Mouse (Mus musculus) macrophage (primary cell): ENCODE measurements around the gene Pdzd8. TPM values are rescaled to one million over a fixed set of nuclear protein-coding genes. Genes with fewer than 3 reads are reported as not detected.

Experiments
- H3K27ac ChIP-seq: fragments of 350-480 bp; formaldehyde crosslinking; 2 replicates; pipeline ENCODE4 v1.9.0; 2021
- H3K36me3 ChIP-seq: fragments of 350-480 bp; formaldehyde crosslinking; 2 replicates; pipeline ENCODE4 v1.9.0; 2021; ENCODE audit errors: inconsistent target
- H3K4me3 ChIP-seq: fragments of 350-480 bp; formaldehyde crosslinking; 2 replicates; pipeline ENCODE4 v1.9.0; 2021; ENCODE audit errors: inconsistent target
- H3K79me2 ChIP-seq: fragments of 350-480 bp; formaldehyde crosslinking; 2 replicates; pipeline ENCODE4 v1.9.0; 2021; ENCODE audit errors: inconsistent target
- WGBS: methylation state at CpG from one replicate; pipeline ENCODE4 v1.1.7; 2026; ENCODE audit warnings: inconsistent platforms; ENCODE audit not compliant: missing documents; 5-methylcytosine and 5-hydroxymethylcytosine counted together
- polyA plus RNA-seq: library from polyadenylated mRNA; stranded (reverse); fragments of 250-400 nt; gene quantifications from 3 replicates; pipeline ENCODE4 v1.2.4, GENCODE M21; 2018; ENCODE audit warnings: inconsistent platforms

The Pdzd8 gene
- polyA plus RNA-seq, 1 experiment from 2014 or later, result 16.4 TPM

DNA sequence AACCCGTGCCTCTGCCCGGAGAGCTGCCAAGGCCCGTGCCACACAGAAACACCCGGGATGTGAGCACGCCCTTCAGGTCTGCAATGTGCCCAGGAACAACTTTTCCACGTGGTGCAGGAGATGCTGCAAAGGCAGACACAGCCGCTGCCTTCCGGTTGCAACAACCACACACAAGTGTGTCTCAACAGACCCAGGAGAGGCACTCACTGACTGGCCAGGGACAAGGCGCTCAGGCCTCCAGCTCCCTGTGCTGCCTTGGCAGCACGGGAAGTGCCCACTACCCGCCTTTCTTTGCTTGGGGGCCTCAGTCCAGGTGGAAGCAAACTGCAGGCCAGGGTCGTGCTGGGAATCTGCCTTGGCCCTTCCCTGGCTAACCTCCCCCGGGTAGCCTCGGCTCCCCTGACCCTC is 1.3 kb downstream of the Pdzd8 start:
- peaks cover 56% of the 10 kb centered on the region for H3K79me2 ChIP-seq
- H3K4me3 ChIP-seq, result peak overlapping the region; percentile 53
- under 1% methylated on average over 14 of the region's 14 CpGs for WGBS
- H3K36me3 ChIP-seq, result no peaks in the 10 kb centered on the region
- H3K27ac ChIP-seq, result no peak overlapping the region

DNA sequence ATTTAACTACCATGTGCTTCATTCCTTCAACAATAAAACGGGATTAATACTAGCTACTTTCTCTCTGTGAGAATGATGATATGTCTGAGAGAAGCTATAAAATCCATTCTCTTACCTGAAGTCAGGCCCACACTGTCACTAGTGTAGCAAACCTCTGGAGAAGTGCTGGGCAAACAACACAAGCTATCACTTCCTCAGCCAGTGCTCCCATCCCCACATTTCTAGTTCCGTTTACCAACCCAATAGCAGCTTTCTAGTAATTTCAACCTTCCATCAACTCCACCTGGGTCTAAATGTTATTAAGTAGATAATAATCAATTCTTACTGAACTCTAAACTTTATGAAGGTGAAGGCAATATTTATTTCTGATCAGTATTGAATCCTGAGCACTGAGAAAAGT is 2.6 kb downstream of the Pdzd8 start:
- no peak overlapping the region for H3K27ac ChIP-seq
- WGBS, result 33% methylated on average over 2 of the region's 2 CpGs
- H3K4me3 ChIP-seq, result no peak overlapping the region

DNA sequence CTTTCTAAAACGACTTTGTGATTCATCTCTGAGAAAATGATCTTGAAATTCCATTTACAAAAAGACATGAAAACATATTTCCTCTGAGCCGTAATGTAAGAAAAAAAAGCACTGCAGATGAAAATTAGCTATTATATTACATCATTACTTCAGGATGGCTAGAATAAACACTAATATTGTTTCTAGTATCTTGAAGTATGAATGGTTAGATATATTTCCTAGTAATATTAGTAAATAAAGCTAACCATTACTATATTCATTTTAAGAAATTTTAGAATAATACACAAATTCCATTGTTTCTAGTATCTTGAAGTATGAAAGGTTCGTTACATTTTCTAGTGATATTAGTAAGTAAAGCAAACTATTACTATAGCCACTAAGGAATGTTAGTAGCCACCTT is 5.7 kb downstream of the Pdzd8 start:
- Histone ChIP-seq H3K27ac (no peak overlapping the region), H3K36me3 (no peaks in the 10 kb centered on the region), H3K79me2 (peaks cover 100% of the 10 kb centered on the region), H3K4me3 (no peak overlapping the region)
- 88% methylated on average over 2 of the region's 3 CpGs for WGBS

More for the DNA sequence above, 2.6 kb downstream of the Pdzd8 start:
- Histone ChIP-seq H3K79me2 (peaks cover 69% of the 10 kb centered on the region), H3K36me3 (no peaks in the 10 kb centered on the region)

DNA sequence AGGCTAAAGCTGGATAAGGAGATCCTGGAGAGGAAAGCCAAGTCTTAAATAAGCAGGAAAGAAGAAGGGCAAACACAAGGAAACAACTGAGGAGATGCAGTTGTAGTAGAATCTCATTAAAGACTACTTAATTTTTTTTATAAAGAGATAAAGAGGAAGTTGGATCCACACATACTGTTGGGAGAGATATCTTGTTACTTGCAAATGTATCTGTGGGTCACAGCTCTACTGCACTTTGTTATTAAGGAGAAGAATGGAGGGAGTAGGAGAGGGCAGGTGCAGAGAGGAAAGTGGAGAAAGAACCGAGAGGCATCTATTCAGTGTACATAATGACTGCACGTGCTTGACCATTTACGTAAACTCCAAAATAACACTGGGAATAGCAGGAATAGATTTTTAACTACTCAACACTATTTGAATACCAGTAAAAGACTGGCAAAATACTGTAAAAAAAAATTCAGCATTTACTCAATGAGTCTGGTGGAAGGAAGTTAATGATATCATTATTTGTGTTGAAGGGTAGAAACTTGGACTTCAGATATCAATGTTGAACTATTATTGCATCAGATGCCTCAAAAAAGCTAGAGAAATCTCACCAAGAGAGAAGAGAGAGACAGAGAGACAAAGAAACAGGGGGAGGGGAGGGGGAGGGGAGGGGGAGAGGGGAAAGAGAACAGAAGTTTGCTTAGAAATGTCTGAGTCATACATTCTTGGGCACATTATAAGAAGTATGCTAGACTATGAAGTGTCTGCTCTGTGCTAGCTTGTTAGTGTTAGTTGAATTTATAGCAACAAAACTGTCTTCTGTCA is 7.5 kb downstream of the Pdzd8 start:
- Histone ChIP-seq H3K27ac (peak overlapping the region; percentile 7; the same call in 1 of the 2 replicates), H3K4me3 (no peak overlapping the region), H3K79me2 (peaks cover 100% of the 10 kb centered on the region), H3K36me3 (no peaks in the 10 kb centered on the region)
- 87% methylated on average over 3 of the region's 3 CpGs for WGBS

DNA sequence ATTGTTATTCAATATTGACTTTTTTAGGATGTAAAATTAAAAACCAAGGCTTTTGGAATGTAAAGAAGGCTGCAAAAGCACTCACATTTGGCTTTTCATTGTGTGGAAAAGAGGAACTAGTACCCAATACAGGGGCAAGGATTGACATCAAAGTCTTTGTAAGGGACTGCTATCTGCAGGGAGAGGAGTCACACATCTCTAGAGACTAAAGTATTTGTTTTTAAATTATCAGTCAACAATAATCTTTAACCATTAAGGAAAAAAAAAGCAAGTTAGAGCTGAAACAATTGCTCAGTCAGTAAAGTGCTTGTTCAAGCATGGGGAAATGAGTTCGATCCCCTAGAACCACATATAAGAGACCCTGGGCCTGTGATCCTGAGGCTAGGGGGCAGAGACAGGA is 8.9 kb downstream of the Pdzd8 start:
- no peaks in the 10 kb centered on the region for H3K36me3 ChIP-seq
- no peak overlapping the region for H3K27ac ChIP-seq
- WGBS, result 100% methylated on average over 1 of the region's 1 CpGs
- H3K4me3 ChIP-seq, result no peak overlapping the region
- peaks cover 100% of the 10 kb centered on the region for H3K79me2 ChIP-seq

DNA sequence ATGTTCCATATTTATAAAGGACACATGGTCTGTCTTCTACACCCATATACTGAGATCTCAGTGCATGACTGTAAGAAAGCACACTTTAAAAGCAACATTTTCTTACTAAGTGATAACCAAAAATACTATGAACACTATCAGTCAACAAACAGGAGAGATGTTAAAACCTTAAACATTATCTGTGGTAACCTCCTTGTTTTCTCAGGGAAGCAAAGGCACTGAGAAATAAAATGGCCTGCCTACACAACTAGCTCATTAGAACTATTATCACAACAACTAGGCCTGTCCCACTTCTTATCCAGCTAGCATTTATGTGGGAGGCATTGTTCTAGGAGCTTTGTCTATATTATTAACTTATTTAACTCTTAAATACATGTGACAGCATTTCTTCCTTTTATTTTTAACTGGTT is 14.8 kb downstream of the Pdzd8 start:
- Histone ChIP-seq H3K79me2 (peaks cover 99% of the 10 kb centered on the region), H3K27ac (no peak overlapping the region), H3K4me3 (no peak overlapping the region), H3K36me3 (no peaks in the 10 kb centered on the region)

DNA sequence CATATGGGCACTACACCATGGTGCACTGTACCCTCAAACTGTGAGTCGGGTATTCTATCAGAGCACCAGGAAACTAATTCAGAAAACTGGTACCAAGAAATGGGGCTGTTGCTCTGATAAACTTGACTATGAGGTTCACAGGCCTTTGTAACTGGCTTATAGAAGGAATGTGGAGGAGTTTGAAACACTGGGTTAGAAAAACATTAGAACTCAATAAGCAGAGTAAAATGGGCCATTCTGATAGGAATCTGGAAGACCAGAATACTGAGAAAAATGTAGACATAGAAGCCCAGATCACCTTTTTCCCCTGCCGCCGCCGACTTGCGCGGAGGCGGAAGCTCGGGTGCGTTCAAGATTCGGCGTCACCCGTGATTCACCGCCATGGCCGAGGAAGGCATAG is 23.6 kb downstream of the Pdzd8 start, which contains the start of gene Rps12-ps3:
Gene Rps12-ps3 (plus strand): TSS at position 301 of the 400 bp plus-strand sequence.
- peaks cover 84% of the 10 kb centered on the region; the same call in 1 of the 2 replicates for H3K79me2 ChIP-seq
- no peaks in the 10 kb centered on the region for H3K36me3 ChIP-seq
- no peak within 1 kb of the TSS for H3K27ac ChIP-seq
- no peak within 1 kb of the TSS for H3K4me3 ChIP-seq
- 100% methylated on average over 1 of the region's 14 CpGs for WGBS

DNA sequence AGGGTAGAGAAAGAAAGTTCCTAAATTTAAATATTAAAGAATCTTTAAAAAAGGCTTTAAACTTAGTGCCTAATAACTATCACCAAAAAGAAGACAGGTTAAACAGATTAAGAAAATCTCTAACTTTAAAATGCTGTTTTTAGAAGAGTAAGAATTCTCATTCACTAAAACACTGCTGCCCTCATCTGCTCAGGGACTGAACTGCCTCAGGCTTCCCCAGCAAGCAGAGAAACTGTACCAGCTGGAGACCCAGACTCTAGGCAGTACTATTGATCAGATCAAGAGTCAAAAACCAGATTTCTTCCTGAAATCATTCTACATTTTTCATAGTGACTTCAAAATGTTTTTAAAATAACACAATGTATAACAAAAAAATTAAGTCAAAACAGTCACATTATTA is 29.0 kb downstream of the Pdzd8 start:
- H3K27ac ChIP-seq, result no peak overlapping the region
- no peak overlapping the region for H3K4me3 ChIP-seq
- no peaks in the 10 kb centered on the region for H3K36me3 ChIP-seq
- H3K79me2 ChIP-seq, result peaks cover 57% of the 10 kb centered on the region; the same call in 1 of the 2 replicates

DNA sequence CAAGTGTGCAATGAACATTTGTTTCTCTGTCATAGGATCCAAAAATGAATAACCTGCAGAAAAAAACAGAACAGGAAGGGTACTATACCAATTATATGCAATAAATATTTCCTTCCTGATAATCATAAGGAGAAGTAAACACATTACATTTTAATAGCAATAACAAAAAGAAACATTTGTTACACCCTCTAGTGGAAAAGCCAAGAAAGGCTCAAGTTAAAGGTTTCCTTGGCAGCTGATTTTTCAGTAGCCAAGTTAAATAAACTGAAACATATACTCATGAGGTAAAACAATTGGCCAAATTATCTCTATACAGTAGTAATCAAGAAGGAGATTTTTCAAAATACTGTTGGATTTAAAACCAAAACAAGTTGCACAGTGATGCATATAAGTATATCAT is 30.3 kb downstream of the Pdzd8 start:
- Histone ChIP-seq H3K79me2 (peaks cover 44% of the 10 kb centered on the region; the same call in 1 of the 2 replicates), H3K27ac (no peak overlapping the region), H3K36me3 (no peaks in the 10 kb centered on the region), H3K4me3 (no peak overlapping the region)

DNA sequence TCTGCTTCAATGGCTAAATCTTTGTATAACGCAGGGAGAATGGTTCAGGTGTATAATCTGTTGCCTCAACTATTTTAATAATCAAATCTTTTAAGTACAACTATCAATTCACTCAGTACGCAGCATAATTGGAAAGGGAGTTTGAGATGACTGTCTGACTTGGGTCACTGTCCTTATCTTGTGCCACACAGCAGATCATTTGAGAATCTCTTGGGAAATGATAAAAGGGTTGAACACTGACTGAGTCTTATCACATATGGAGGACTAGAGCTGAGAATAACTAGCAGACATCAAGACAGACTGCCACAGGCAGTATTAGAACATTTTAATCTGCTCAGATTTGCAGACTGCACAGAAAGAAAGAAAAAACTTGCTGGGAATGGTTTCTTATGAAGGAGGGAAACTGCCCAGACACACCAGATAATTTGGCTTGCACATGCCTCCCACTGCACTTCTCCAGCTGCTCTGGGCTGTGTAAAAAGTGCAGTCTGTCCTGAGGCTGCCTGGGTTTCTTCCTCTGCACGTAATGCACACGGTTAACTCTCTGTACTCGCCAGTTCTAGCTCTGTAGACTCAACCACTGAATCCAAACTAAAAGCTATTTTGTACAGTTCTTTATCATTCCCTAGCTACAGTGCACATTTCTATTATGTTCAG is 53.3 kb downstream of the Pdzd8 start:
- Histone ChIP-seq H3K36me3 (no peaks in the 10 kb centered on the region), H3K79me2 (no peaks in the 10 kb centered on the region), H3K4me3 (no peak overlapping the region), H3K27ac (no peak overlapping the region)
- WGBS, result 98% methylated on average over 5 of the region's 5 CpGs

DNA sequence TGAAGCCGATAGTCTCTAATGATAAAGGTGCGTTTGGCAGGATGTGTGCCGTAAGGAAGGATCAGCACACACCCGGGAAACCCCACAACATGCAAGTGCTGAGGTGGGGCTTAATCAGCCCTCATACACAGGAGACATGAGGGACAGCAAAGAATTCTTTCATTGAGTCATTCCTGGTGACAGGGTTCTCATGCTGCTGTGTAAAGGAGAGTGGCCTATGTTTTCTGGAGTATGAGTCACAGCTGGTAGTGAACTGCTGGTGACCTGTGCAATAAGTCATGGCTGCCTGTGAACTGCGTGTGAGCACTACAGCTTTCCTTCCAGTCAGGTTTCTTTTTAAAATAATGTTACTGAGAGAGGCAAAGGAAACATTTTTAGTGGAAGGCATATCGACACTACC is 55.8 kb downstream of the Pdzd8 start:
- Histone ChIP-seq H3K36me3 (no peaks in the 10 kb centered on the region), H3K27ac (no peak overlapping the region)

DNA sequence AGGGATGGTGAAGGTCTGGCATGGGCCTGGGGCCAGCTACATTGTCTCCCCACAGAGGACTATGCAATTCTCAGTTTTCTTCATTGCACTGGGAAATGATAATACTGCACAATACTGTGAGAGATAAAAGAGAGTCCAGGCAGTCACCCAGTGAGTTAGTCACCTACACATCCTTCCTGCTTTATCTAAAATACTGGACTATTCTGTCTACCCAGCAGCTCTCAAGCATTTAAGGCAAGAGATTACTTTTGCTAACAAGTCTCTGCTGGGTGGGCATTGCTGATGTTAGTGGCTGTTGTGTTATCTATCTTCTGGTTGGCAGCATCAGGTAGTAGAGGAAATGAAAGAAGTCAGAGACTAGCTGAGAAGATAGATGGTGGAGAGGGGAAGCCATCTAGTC is 56.5 kb downstream of the Pdzd8 start:
- Histone ChIP-seq H3K36me3 (no peaks in the 10 kb centered on the region), H3K4me3 (no peak overlapping the region), H3K79me2 (no peaks in the 10 kb centered on the region), H3K27ac (no peak overlapping the region)

More for the DNA sequence above, 55.8 kb downstream of the Pdzd8 start:
- Histone ChIP-seq H3K79me2 (no peaks in the 10 kb centered on the region), H3K4me3 (no peak overlapping the region)
- WGBS, result 95% methylated on average over 6 of the region's 6 CpGs

DNA sequence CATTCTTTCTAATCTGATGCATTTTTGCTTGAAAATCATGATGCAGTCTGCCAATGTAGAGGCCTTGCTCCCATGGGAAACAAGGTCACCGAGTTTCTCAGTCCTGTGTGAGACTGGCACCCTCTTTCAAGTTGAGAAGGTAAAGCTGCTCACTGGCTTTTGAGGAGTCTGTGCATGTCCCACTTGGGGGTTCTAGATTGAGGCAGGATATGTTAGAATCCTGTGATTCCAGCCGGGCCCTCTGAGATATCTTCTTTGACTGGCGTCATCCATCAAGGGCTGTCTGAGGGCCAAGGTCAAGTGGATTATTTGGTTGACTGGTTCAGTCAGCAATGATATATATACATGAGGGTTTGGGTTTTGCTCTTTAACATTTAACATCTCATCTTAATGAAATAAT is 63.6 kb downstream of the Pdzd8 start:
- WGBS, result 89% methylated on average over 3 of the region's 3 CpGs
- H3K4me3 ChIP-seq, result no peak overlapping the region
- no peak overlapping the region for H3K27ac ChIP-seq
- no peaks in the 10 kb centered on the region for H3K36me3 ChIP-seq
- no peaks in the 10 kb centered on the region for H3K79me2 ChIP-seq

DNA sequence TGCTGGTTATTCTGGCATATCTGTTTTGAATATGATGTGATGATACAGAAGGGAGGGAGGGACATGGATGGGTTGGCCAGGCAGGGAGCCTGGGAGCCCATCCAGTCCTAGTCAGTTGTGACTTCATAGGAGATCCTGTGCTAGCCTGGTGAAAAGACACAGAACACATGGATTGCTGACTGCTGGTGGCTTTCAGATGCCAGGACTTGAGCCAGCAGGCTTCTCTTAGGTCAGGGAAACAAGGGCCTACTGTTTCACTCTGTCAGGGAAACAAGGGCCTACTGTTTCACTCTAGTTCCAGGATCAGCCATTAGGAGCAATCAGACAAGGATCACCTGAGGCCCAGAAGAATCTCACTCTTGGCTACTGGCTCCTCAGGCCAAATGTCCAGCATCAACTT is 64.7 kb downstream of the Pdzd8 start:
- H3K27ac ChIP-seq, result no peak overlapping the region
- H3K79me2 ChIP-seq, result no peaks in the 10 kb centered on the region
- H3K36me3 ChIP-seq, result no peaks in the 10 kb centered on the region
- H3K4me3 ChIP-seq, result no peak overlapping the region

DNA sequence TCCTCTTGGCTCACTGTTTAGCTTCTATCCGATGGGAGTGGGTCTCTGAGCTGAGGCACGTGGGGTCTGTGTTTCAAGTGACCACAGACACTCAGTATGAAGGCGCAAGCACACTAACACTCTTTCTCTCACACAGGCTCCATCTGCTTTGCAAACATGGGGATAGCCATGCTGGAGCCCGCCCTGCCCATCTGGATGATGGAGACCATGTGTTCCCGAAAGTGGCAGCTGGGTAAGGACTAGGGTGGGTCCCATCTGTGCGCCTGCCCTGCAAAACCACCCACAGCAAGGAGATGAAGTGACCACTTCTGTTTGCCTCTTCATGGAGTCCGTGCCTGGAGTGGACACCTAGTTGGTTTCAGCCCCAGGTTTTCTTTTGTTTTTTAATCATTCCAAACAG is 69.2 kb downstream of the Pdzd8 start:
- 93% methylated on average over 7 of the region's 7 CpGs for WGBS
- Histone ChIP-seq H3K36me3 (no peaks in the 10 kb centered on the region), H3K79me2 (no peaks in the 10 kb centered on the region), H3K27ac (no peak overlapping the region), H3K4me3 (no peak overlapping the region)
